Mouse (Mus musculus) limb, embryonic 11.5 days (tissue): ENCODE results near the gene Mindy2. TPM values are rescaled to one million over a fixed set of nuclear protein-coding genes. Genes with fewer than 3 reads are reported as not detected.
A peak's percentile ranks its signal among the peaks of the same experiment; 100 is the strongest.

Experiments used
- ATAC-seq: fragments of 200-750 bp; cut with Nextera tagmentation; 2 replicates; pipeline ENCODE4 v1.8.0; 2017; ENCODE audit warnings: low read depth; ENCODE audit not compliant: insufficient number of reproducible peaks, low FRiP score, low TSS enrichment
- DNase-seq: peaks from one replicate; pipeline ENCODE4 v3.0.0-alpha.2; 2015; ENCODE audit warnings: low spot score
- H3K27ac ChIP-seq: fragments of 300-500 bp; sonication (generic); replicated peaks from 2 replicates; pipeline ENCODE4 v1.5.1; 2014; ENCODE audit warnings: low read depth, mild to moderate bottlenecking, low read length
- H3K27me3 ChIP-seq: fragments of 300-500 bp; sonication (generic); 2 replicates; pipeline ENCODE4 v1.6.1; 2014; ENCODE audit warnings: mild to moderate bottlenecking, low read length, mixed read lengths; ENCODE audit not compliant: control insufficient read depth, insufficient read depth
- H3K36me3 ChIP-seq: fragments of 300-500 bp; sonication (generic); 2 replicates; pipeline ENCODE4 v1.6.1; 2014; ENCODE audit warnings: mild to moderate bottlenecking, low read length, moderate library complexity, mixed read lengths; ENCODE audit not compliant: control insufficient read depth, insufficient read depth
- H3K4me1 ChIP-seq: fragments of 300-500 bp; sonication (generic); 2 replicates; pipeline ENCODE4 v1.6.1; 2014; ENCODE audit warnings: low read length, mixed read lengths; ENCODE audit not compliant: control insufficient read depth, insufficient read depth
- H3K4me2 ChIP-seq: fragments of 300-500 bp; sonication (generic); 2 replicates; pipeline ENCODE4 v1.6.1; 2014; ENCODE audit warnings: low read depth, mild to moderate bottlenecking, moderate library complexity; ENCODE audit not compliant: severe bottlenecking
- H3K4me3 ChIP-seq: fragments of 300-500 bp; sonication (generic); 2 replicates; pipeline ENCODE4 v1.5.1; 2014; ENCODE audit warnings: low read depth, low read length
- H3K9ac ChIP-seq: fragments of 300-500 bp; sonication (generic); 2 replicates; pipeline ENCODE4 v1.6.1; 2014; ENCODE audit warnings: mild to moderate bottlenecking, low read length
- H3K9me3 ChIP-seq: fragments of 300-500 bp; sonication (generic); 2 replicates; pipeline ENCODE4 v1.6.1; 2016; ENCODE audit warnings: low read length; ENCODE audit not compliant: control insufficient read depth
- WGBS: fragments of 180-500 bp; shearing (Covaris S2); extraction: QIAGEN DNeasy Blood & Tissue Kit; methylation state at CpG from one replicate; pipeline ENCODE4 v1.1.7; 2014; 5-methylcytosine and 5-hydroxymethylcytosine counted together
- polyA plus RNA-seq: library from polyadenylated mRNA; unstranded; fragments of >200 nt; fragmentation: Nextera tagmentation; extraction: Ambion mirVana; gene quantifications from 2 replicates; pipeline ENCODE4 v1.2.1, GENCODE M21; 2014

Mindy2 gene
- 3.3 and 4.3 TPM in 2 replicates for polyA plus RNA-seq

DNA sequence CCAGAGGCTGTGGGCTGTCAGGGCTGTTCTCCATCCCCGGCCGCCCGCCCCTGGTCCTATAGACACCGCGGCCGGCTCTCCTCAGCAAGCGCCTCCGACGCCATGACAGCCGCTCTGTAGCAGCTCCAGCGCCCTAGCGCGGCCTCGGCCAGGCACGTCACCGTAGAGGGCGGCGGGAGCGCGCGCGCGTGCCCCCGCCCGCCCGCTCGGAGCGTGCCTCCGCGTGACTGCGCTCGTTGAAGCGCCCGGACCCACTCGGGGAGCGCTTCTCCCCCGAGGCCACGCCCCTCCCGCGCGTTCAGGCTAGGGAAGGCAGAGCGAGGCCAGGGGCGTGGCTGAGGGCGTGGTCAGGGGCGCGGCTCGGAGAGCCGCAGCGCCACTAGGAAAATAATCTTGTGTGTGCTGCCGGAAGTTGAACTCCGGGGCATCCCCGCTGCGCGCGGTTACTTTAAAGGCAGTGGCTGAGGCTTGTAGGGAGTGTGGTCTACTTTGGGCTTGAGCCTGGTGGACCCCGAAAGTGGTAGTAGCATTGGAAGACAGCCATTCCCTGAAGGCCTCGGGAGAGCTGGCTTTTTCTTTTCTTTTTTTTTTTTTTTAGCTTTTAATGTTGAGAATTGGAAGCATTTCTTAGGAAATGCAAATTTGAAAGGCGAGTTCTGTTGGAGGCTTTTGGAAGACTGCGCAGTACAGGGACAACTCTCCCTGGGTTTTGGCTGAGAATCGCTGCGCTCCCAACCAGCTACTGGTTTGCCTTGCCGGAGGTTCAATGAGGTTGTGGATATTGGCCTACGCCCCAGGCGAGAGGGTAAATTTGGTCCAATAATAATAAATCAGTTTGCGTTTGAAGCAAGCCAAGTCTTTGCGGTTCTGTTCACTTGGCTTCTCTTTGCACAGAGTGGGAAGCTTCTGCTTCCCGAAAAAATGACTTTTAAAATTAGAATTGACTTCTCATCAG lies at the start of gene Mindy2:
Gene Mindy2, minus strand, starts transcription at position 162 of the 955 bp plus-strand sequence.
- peak within 1 kb of the TSS; percentile 88 for H3K4me2 ChIP-seq
- 1% methylated on average over 64 of the region's 67 CpGs for WGBS
- peak; percentile 97 for DNase-seq
- no peaks in the 10 kb centered on the region for H3K4me1 ChIP-seq
- ATAC-seq: peak; percentile 97
- no peaks in the 10 kb centered on the region for H3K36me3 ChIP-seq
- H3K4me3 ChIP-seq: peak within 1 kb of the TSS; percentile 56
- no peaks in the 10 kb centered on the region for H3K9me3 ChIP-seq
- H3K27me3 ChIP-seq: no peaks in the 10 kb centered on the region
- peak within 1 kb of the TSS; percentile 52; the same call in 1 of the 2 replicates for H3K27ac ChIP-seq
- H3K9ac ChIP-seq: peak within 1 kb of the TSS; percentile 70

- H3K9me3 ChIP-seq: no peaks in the 10 kb centered on the region
- H3K36me3 ChIP-seq: no peaks in the 10 kb centered on the region
- no peak overlapping the region for H3K4me3 ChIP-seq
- no peaks in the 10 kb centered on the region for H3K4me1 ChIP-seq
- H3K4me2 ChIP-seq: no peak overlapping the region
- H3K27me3 ChIP-seq: no peaks in the 10 kb centered on the region
- no peak overlapping the region for H3K27ac ChIP-seq
- no peak for DNase-seq
- ATAC-seq: no peak
- 97% methylated on average over 1 of the region's 1 CpGs for WGBS
- no peak overlapping the region for H3K9ac ChIP-seq
Measured at GRCm38 (mm10) chr9:70706444-70706843, 49.5 kb upstream of the Mindy2 start.

DNA sequence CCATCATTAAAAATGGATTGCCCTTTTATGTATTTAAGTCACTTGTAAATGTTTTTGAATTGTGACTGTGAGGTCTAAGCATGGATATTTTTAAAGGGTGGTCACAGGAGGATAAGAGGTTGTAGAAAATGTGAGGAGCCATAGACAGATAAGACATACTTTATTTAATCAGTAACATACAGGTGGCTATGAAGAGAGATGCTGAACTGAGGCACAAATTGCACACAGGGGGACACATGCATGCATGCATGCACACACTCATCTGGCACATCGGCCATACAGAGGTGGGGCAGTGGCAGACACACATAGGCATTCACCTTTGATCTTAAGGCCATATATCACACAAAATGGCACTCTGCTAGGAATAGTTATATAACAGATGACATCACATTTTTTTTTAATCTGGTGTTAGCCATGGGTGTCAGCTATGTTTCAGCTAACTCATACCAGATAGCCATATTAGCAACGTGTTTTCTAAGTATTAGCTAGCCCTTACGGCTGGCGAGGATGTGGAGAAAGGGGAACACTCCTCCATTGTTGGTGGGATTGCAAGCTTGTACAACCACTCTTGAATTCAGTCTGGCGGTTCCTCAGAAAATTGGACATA lies 46.7 kb upstream of the Mindy2 start:
- Histone ChIP-seq H3K9ac (no peak overlapping the region), H3K27ac (no peak overlapping the region), H3K4me1 (no peaks in the 10 kb centered on the region), H3K4me2 (no peak overlapping the region), H3K9me3 (no peaks in the 10 kb centered on the region), H3K4me3 (no peak overlapping the region), H3K27me3 (no peaks in the 10 kb centered on the region), H3K36me3 (no peaks in the 10 kb centered on the region)
- 94% methylated on average over 5 of the region's 5 CpGs for WGBS
- DNase-seq (no peak), ATAC-seq (no peak)

DNA sequence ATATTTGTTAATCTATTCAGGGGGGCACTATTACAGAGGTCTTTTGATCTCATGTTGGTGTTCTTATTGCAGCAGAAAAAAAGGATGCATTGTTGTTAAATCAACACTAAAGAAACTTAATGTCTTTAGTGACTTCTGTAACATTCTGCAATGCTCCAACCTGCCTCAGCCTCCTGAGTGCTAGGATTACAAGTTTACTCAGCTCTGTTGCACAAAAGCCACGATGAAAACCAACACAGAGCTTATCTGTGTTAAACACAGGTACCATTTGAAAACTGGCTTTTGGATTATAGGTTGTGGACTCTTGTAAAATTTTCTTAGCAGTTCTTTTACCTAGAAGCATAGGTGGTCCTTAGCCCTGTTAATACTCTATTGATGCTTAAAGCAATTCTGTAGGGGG lies 41.1 kb upstream of the Mindy2 start:
- no peaks in the 10 kb centered on the region for H3K27me3 ChIP-seq
- no peak for DNase-seq
- no peaks in the 10 kb centered on the region for H3K4me1 ChIP-seq
- no peak overlapping the region for H3K27ac ChIP-seq
- 92% methylated on average over 1 of the region's 1 CpGs for WGBS
- no peak for ATAC-seq
- H3K4me3 ChIP-seq: no peak overlapping the region
- no peak overlapping the region for H3K9ac ChIP-seq
- no peak overlapping the region for H3K4me2 ChIP-seq
- no peaks in the 10 kb centered on the region for H3K36me3 ChIP-seq
- no peaks in the 10 kb centered on the region for H3K9me3 ChIP-seq

- H3K27ac ChIP-seq: no peak overlapping the region
- ATAC-seq: no peak
- H3K9ac ChIP-seq: no peak overlapping the region
- no peak overlapping the region for H3K4me3 ChIP-seq
- no peaks in the 10 kb centered on the region for H3K4me1 ChIP-seq
- DNase-seq: no peak
- H3K9me3 ChIP-seq: no peaks in the 10 kb centered on the region
- H3K36me3 ChIP-seq: no peaks in the 10 kb centered on the region
- 93% methylated on average over 2 of the region's 2 CpGs for WGBS
- no peak overlapping the region for H3K4me2 ChIP-seq
- H3K27me3 ChIP-seq: no peaks in the 10 kb centered on the region
Measured at GRCm38 (mm10) chr9:70695723-70696122, 38.7 kb upstream of the Mindy2 start.

GRCm38 (mm10) chr9:70691772-70692693 lies 35.1 kb upstream of the Mindy2 start:
- Histone ChIP-seq H3K27ac (no peak overlapping the region), H3K36me3 (no peaks in the 10 kb centered on the region), H3K4me2 (no peak overlapping the region), H3K9ac (no peak overlapping the region), H3K4me1 (no peaks in the 10 kb centered on the region), H3K27me3 (no peaks in the 10 kb centered on the region), H3K4me3 (no peak overlapping the region), H3K9me3 (no peaks in the 10 kb centered on the region)
- ATAC-seq (no peak), DNase-seq (no peak)
- WGBS: 88% methylated on average over 2 of the region's 2 CpGs

DNA sequence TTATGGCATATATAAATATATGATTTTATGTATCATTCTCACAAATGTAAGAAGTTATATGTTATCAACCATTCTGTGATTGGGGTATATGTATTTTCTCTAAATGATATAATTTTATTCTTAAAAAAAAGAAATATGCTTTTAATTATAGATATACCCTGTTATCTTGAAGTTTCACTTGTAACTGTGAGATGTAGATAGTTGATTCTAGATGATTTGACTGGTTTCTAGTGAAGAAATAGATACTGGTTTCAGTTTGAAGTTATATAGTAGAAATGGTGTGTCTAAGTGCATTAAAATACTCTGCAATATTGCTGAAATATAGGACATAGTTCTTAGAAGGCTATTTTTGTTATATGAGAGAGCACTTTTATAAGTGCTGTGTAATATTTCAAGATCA lies 33.6 kb upstream of the Mindy2 start:
- no peaks in the 10 kb centered on the region for H3K9me3 ChIP-seq
- no peak overlapping the region for H3K4me2 ChIP-seq
- H3K4me1 ChIP-seq: no peaks in the 10 kb centered on the region
- DNase-seq (no peak), ATAC-seq (no peak)
- no peak overlapping the region for H3K27ac ChIP-seq
- no peaks in the 10 kb centered on the region for H3K36me3 ChIP-seq
- no peaks in the 10 kb centered on the region for H3K27me3 ChIP-seq
- no peak overlapping the region for H3K4me3 ChIP-seq
- H3K9ac ChIP-seq: no peak overlapping the region

- WGBS: 81% methylated on average over 3 of the region's 3 CpGs
- H3K4me3 ChIP-seq: no peak overlapping the region
- no peaks in the 10 kb centered on the region for H3K9me3 ChIP-seq
- no peak overlapping the region for H3K27ac ChIP-seq
- H3K27me3 ChIP-seq: no peaks in the 10 kb centered on the region
- no peaks in the 10 kb centered on the region for H3K36me3 ChIP-seq
- no peak for ATAC-seq
- no peak for DNase-seq
- no peak overlapping the region for H3K4me2 ChIP-seq
- no peaks in the 10 kb centered on the region for H3K4me1 ChIP-seq
- no peak overlapping the region for H3K9ac ChIP-seq
Measured at GRCm38 (mm10) chr9:70689926-70690325, 33.0 kb upstream of the Mindy2 start.
